Mouse (Mus musculus) B cell, adult 2 months (primary cell): ENCODE data around the gene Pax1.

Experiments used
- DNase-seq, 2 experiments: peaks; one replicate each; pipeline ENCODE4 v3.0.0; 2022

The Pax1 gene

GRCm38 (mm10) chr2:147361581-147361980, at the start of gene Pax1:
TSS of gene Pax1 (plus strand) at chr2:147361925.
- DNase-seq: no peak

DNA sequence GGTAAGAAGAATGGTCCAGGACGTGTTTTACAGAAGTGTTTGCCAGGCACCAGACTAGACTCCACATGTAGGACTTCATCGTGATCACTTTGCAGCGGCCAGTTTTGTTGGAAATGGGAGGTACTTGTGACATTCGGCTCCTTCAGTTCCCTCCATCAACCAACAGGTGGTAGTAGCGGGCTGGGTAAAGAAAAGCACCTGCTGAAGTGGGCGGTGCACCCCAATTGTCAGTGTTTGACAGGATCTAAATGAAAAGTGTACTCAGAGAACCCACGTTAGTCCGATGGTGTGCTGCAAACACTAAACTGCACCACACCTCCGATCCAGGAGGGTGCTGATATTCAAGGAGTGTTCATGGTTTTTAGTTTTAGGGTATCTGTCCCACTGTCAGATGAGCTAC, 40.7 kb upstream of the Pax1 start:
- DNase-seq: peak in 1 of 2 experiments; percentile 9

- no peak for DNase-seq
Measured at GRCm38 (mm10) chr2:147325178-147325577, 36.5 kb upstream of the Pax1 start.

- no peak for DNase-seq
Measured at GRCm38 (mm10) chr2:147332731-147333130, 29.0 kb upstream of the Pax1 start.

GRCm38 (mm10) chr2:147338729-147339128, 23.0 kb upstream of the Pax1 start:
- DNase-seq: no peak

- DNase-seq: no peak
Measured at GRCm38 (mm10) chr2:147339796-147340195, 21.9 kb upstream of the Pax1 start.

DNA sequence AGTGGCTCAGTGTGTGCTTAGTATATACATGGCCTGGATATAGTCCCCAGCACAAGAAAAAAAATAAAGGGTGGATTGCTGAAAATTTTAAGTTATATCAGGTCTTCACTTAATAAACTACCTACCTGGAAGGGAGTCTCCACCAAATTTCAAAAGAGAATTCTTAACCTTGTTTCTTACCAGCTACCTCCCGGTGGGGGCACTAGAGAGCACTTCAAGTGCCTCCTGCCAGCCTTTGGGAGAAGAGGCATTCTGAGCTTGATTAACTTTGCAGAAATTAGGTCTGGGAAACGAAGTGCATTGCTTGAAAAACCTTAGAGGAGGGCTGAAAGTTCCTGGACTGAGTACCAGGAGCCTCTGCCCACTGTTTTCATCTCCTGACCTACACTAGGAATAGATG, 19.5 kb upstream of the Pax1 start:
- DNase-seq: no peak

GRCm38 (mm10) chr2:147359716-147360115, 2.0 kb upstream of the Pax1 start:
- DNase-seq: no peak

- no peak for DNase-seq
Measured at GRCm38 (mm10) chr2:147360401-147360800, 1.3 kb upstream of the Pax1 start.

- no peak for DNase-seq
Measured at GRCm38 (mm10) chr2:147360856-147361255, 869 bp upstream of the Pax1 start.

GRCm38 (mm10) chr2:147362316-147362715, 591 bp downstream of the Pax1 start:
- DNase-seq: no peak

GRCm38 (mm10) chr2:147363401-147364130, 1.8 kb downstream of the Pax1 start:
- DNase-seq: no peak

- DNase-seq: no peak
Measured at GRCm38 (mm10) chr2:147364198-147364597, 2.5 kb downstream of the Pax1 start.

DNA sequence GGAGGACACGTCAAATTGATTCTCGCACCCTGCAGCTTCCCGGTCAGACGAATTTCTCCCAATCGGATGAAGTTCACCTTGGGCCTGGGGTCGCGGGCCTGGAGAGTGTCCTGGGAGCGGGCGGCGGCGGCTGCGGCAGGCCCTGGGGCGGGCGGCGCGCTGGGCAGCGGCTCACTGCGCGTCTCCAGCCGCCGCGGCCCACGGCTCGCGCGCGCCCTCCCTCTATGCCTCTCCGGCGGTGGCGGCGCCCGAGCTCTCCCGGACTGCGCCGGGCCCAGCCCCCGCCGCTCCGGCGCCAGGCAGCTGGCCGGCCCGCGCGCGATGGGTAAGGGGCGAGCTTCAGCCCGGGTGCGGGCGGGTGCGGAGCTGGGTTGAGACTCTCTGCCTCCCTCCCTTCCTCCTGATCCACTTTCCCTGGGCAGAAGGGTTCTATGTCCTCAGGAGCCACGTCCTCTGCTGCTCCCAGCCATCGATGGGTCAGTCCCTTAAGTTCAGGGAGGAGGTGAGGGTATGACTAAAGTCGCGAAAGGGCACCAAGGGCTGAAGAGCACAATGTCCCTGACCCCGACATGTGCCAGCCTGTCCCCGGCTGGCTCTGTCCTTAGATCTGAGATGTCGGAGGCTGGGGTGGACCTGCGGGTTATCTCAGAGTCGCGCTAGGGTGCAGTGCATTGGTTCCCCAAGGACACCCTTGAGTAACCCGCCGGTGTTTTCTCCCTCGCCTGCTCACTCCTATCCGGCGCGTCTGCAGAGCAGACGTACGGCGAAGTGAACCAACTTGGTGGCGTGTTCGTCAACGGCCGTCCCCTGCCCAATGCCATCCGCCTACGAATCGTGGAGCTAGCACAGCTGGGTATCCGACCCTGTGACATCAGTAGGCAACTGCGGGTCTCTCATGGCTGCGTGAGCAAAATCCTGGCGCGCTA, 3.5 kb downstream of the Pax1 start:
- no peak for DNase-seq

DNA sequence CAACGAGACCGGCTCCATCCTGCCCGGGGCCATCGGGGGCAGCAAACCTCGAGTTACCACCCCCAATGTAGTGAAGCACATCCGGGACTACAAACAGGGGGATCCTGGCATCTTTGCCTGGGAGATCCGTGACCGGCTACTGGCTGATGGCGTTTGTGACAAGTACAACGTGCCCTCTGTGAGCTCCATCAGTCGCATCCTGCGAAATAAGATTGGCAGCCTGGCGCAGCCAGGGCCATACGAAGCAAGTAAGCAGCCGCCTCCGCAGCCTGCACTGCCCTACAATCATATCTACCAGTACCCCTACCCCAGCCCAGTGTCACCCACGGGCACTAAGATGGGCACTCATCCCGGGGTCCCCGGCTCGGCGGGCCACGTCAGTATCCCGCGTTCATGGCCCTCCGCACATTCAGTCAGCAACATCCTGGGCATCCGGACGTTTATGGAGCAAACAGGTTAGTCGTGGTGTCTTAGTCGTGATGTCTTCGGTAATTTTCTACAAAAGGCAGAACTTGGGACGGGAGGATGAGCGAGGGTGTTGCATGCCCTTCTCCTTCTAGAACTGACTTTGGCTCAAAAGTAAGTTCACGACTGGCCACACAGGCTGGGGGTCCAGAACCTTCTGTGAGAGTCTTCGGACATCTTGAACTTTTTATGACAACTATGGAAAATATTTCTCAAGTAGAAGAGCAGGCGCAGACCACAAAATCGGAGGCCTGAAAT, 4.3 kb downstream of the Pax1 start:
- no peak for DNase-seq

GRCm38 (mm10) chr2:147367246-147367820, 5.6 kb downstream of the Pax1 start:
- DNase-seq: no peak

DNA sequence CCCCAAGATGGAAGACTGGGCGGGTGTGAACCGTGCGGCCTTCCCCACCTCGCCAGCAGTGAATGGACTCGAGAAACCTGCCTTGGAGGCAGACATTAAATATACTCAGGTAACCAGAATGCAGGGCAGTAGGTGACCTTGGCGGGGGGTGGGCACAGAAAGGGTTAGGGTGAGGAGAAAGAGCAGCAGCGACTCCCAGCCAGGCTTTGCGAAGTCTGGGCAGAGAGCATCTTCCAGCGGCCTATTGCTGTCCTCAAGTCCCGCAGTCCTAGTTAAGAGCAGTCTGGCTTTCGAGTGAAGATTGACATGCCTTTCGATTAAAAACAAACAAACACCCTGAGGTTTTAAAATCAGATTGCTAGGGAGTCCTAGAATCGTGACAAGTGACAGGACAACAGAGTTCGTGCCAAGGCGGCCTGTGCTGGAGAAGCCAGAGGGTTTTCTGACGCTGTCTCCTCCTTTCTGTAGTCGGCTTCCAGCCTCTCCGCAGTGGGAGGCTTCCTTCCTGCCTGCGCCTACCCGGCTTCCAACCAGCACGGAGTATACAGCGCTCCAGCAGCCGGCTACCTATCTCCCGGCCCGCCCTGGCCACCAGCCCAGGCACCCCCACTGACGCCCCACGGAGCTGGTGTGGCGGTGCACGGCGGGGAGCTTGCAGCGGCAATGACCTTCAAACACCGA, 6.3 kb downstream of the Pax1 start:
- no peak for DNase-seq

- no peak for DNase-seq
Measured at GRCm38 (mm10) chr2:147369561-147369960, 7.8 kb downstream of the Pax1 start.

DNA sequence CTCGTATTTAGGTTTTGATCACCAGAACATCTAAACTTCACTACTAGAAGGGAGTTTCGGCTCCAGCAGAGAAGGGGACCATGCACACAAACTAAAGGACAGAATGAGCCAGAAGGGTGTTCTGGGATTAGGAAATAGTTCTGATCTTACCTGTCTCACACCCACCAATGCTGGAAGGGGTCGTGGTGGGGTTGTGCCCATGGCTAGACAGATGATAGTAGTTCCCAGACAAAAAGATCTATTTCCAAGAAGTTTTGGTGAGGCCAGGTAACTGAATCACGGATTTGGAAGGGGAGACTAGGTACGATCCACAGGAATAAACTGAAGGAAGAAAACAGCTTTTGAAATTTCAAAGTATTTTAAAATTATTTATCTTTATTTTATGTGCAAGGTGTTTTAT, 8.4 kb downstream of the Pax1 start:
- DNase-seq: no peak

GRCm38 (mm10) chr2:147371289-147371688, 9.6 kb downstream of the Pax1 start:
- DNase-seq: no peak

DNA sequence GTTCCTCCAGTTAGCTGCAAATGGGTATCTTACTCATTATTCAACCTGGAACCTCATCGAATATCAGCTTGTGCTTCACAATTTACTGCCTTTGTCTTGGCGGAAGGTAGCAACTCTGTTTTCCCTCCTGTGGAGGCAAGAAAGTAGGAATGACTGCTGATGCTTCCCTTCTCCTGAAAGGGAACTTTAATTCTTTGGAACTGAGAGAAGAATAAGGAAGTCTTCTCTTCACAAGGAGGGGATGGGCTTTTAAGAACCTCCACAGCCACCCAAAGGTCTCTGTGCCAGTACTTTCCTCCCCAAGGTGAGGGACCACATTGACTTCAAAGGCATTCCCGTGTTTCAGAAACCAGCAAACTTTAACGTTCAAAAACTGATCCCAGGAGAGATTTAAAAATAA, 10.1 kb downstream of the Pax1 start:
- DNase-seq: no peak

GRCm38 (mm10) chr2:147372947-147373666, 11.4 kb downstream of the Pax1 start:
- DNase-seq: no peak
